Mouse (Mus musculus): ENCODE data around the gene Sf3b2. TPM values are rescaled to one million over a fixed set of nuclear protein-coding genes. Genes with fewer than 3 reads are reported as not detected.
A peak's percentile ranks its signal among the peaks of the same experiment; 100 is the strongest.

Sf3b2 gene
- polyA plus RNA-seq, 1 experiment from 2014 or later: 351 TPM

GRCm38 (mm10) chr19:5300588-5300987 lies 5.3 kb upstream of the Sf3b2 start:
- Histone ChIP-seq H3K4me1 (replicated peaks) (peaks cover 45% of the 10 kb centered on the region), H3K4me2 (no peak overlapping the region), H3K36me3 (peaks cover 32% of the 10 kb centered on the region), H3K27me3 (no peaks in the 10 kb centered on the region), H3K9ac (0 out of 2 replicates have a peak overlapping the region, but pooled peaks have one; percentile 28), H3K4me3 (no peak overlapping the region), H3K27ac (replicated peaks) (no peak overlapping the region), H3K9me3 (no peaks in the 10 kb centered on the region)
- ATAC-seq (ENCODE audit: low read depth): no peak
- 89% methylated on average over 6 of the region's 6 CpGs for WGBS

GRCm38 (mm10) chr19:5297903-5298800 lies 2.9 kb upstream of the Sf3b2 start, which contains the start of gene Gal3st3:
Gene Gal3st3 (plus strand): TSS chr19:5298331.
- Histone ChIP-seq H3K4me2 (peak within 1 kb of the TSS; percentile 77), H3K9me3 (no peaks in the 10 kb centered on the region), H3K9ac (peak within 1 kb of the TSS; percentile 93), H3K4me1 (replicated peaks) (peaks cover 58% of the 10 kb centered on the region), H3K4me3 (peak within 1 kb of the TSS; percentile 69), H3K27ac (replicated peaks) (peak within 1 kb of the TSS; percentile 92), H3K36me3 (peaks cover 18% of the 10 kb centered on the region), H3K27me3 (no peaks in the 10 kb centered on the region)
- WGBS: 5% methylated on average over 32 of the region's 32 CpGs
- peak; percentile 54 for ATAC-seq (ENCODE audit: low read depth)

DNA sequence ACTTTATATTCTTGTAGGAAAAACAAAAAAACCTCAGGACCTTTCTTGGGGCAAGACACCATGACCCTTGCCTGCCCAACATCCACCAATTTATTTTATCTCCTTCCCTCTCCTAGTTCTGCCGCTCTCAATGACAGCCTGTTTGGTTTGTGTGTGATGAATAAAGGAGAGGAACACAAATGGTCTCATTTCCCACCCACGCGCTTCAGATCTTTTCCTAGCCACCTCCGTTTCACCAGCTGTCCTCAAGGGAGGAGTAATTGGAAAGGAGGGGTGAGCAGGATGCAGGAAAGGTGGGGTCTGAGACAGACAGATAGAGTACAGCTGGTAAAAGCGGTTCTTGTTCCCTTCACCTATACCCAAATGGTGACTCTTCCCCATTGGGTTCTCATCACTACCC lies 1.4 kb upstream of the Sf3b2 start:
- no peak overlapping the region for H3K9ac ChIP-seq
- ATAC-seq (ENCODE audit: low read depth): no peak
- no peak overlapping the region for H3K4me2 ChIP-seq
- H3K27me3 ChIP-seq: no peaks in the 10 kb centered on the region
- H3K27ac ChIP-seq (replicated peaks): no peak overlapping the region
- peaks cover 23% of the 10 kb centered on the region for H3K36me3 ChIP-seq
- H3K4me1 ChIP-seq (replicated peaks): peaks cover 62% of the 10 kb centered on the region
- WGBS: 77% methylated on average over 5 of the region's 5 CpGs
- no peaks in the 10 kb centered on the region for H3K9me3 ChIP-seq
- H3K4me3 ChIP-seq: no peak overlapping the region

DNA sequence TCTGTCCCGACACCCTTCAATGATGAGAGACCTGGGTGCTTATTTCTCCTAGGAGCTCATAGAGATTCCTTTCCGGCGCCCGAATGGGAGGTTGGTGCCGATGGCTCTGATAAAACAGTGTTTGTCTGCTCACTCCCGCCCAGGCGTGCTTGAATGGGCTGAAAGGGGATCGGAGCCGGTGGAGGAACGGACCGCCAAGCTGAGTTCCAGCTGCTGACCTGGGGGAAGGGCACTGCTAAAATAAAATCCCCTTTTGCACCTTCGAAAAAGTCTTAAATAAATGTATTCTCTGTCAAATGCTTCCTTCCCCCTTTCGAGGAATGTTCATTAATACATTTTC lies 451 bp upstream of the Sf3b2 start:
- Histone ChIP-seq H3K9me3 (no peaks in the 10 kb centered on the region), H3K36me3 (peaks cover 32% of the 10 kb centered on the region), H3K4me3 (peak overlapping the region; percentile 93), H3K9ac (peak overlapping the region; percentile 81), H3K4me2 (peak overlapping the region; percentile 73), H3K27ac (replicated peaks) (peak overlapping the region; percentile 92), H3K4me1 (replicated peaks) (peaks cover 61% of the 10 kb centered on the region), H3K27me3 (no peaks in the 10 kb centered on the region)
- WGBS: 6% methylated on average over 13 of the region's 13 CpGs
- ATAC-seq (ENCODE audit: low read depth): peak; percentile 15

DNA sequence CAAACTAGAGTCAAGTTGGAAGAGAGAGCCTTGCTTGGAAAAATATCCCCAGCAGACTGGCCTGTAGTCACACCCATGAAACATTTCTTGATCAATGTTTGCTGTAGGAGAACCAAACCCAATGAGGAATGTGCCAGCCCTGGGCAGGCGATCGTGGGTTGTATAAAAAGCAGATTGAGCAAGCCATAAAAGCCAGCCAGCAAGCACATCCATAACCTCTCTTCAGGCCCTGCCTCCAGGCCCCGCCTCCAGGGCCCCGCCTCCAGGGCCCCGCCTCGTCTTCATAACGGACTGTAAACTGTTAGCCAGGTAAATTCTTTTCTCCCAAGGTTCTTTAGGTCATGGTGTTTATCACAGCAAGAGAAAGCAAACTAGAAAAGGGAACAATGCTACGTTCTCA lies 16.9 kb downstream of the Sf3b2 start:
- H3K4me1 ChIP-seq (replicated peaks): peaks cover 10% of the 10 kb centered on the region
- H3K4me2 ChIP-seq: no peak overlapping the region
- WGBS: 79% methylated on average over 8 of the region's 8 CpGs
- ATAC-seq (ENCODE audit: low read depth): no peak
- H3K4me3 ChIP-seq: no peak overlapping the region
- H3K27ac ChIP-seq (replicated peaks): no peak overlapping the region
- no peaks in the 10 kb centered on the region for H3K27me3 ChIP-seq
- H3K9ac ChIP-seq: no peak overlapping the region
- peaks cover 88% of the 10 kb centered on the region for H3K36me3 ChIP-seq
- H3K9me3 ChIP-seq: no peaks in the 10 kb centered on the region

DNA sequence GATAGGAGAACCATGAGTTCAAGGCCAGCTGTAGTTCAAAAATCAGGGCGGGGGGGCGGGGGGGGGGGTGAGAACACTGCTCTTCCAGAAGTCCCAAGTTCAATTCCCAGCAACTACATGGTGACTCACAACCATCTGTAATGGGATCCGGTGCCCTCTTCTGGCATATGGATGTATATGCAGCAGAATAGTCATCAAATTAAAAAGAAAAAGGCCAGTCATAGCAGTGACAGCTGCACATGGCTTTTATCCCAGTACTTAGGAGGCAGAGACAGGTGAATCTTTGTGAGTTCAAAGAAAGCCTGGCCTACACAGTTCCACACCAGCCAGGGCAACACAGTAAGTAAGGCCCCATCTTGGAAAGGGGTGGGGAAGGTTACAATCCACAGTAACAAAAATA lies 18.1 kb downstream of the Sf3b2 start:
- Histone ChIP-seq H3K27me3 (no peaks in the 10 kb centered on the region), H3K4me3 (no peak overlapping the region), H3K27ac (replicated peaks) (no peak overlapping the region), H3K9me3 (no peaks in the 10 kb centered on the region), H3K4me2 (no peak overlapping the region), H3K9ac (no peak overlapping the region), H3K36me3 (peaks cover 76% of the 10 kb centered on the region), H3K4me1 (replicated peaks) (peaks cover 15% of the 10 kb centered on the region)
- WGBS: 83% methylated on average over 3 of the region's 3 CpGs
- ATAC-seq (ENCODE audit: low read depth): no peak

DNA sequence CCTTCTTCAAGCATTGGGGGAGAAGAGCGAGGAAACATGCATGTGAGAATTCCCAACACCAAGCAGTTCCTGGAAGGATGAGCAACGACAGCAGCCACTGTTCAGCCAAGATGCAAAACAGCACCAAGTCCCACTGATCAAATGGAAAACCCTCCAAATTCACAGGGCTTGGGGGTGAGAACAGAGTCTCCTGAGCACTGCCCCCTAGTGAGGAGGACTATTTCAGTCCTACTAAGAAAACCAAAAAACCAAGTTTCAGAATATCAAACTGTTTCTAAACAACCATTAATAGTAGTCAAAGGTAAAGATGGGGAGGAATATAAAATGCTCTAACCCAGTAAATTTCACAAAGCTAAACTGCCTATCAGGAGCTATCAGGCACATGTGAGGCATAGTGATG lies 18.7 kb downstream of the Sf3b2 start:
- ATAC-seq (ENCODE audit: low read depth): no peak

GRCm38 (mm10) chr19:5275736-5276135 lies 19.5 kb downstream of the Sf3b2 start:
- Histone ChIP-seq H3K27me3 (no peaks in the 10 kb centered on the region), H3K9ac (no peak overlapping the region), H3K27ac (replicated peaks) (no peak overlapping the region), H3K4me2 (no peak overlapping the region), H3K4me3 (no peak overlapping the region), H3K36me3 (peaks cover 62% of the 10 kb centered on the region), H3K9me3 (no peaks in the 10 kb centered on the region), H3K4me1 (replicated peaks) (peaks cover 29% of the 10 kb centered on the region)
- no peak for ATAC-seq (ENCODE audit: low read depth)
- 91% methylated on average over 5 of the region's 5 CpGs for WGBS

More for the DNA sequence above, 18.7 kb downstream of the Sf3b2 start:
- H3K4me2 ChIP-seq: no peak overlapping the region
- no peak overlapping the region for H3K4me3 ChIP-seq
- no peaks in the 10 kb centered on the region for H3K27me3 ChIP-seq
- H3K36me3 ChIP-seq: peaks cover 70% of the 10 kb centered on the region
- H3K27ac ChIP-seq (replicated peaks): no peak overlapping the region
- H3K9me3 ChIP-seq: no peaks in the 10 kb centered on the region
- WGBS: 91% methylated on average over 2 of the region's 2 CpGs
- no peak overlapping the region for H3K9ac ChIP-seq
- peaks cover 21% of the 10 kb centered on the region for H3K4me1 ChIP-seq (replicated peaks)

- Histone ChIP-seq H3K36me3 (peaks cover 56% of the 10 kb centered on the region), H3K9ac (no peak overlapping the region), H3K4me1 (replicated peaks) (peaks cover 40% of the 10 kb centered on the region), H3K4me2 (no peak overlapping the region), H3K4me3 (no peak overlapping the region), H3K27ac (replicated peaks) (0 out of 2 replicates have a peak overlapping the region, but pooled peaks have one; percentile 18), H3K9me3 (no peaks in the 10 kb centered on the region), H3K27me3 (no peaks in the 10 kb centered on the region)
- ATAC-seq (ENCODE audit: low read depth): no peak
- 92% methylated on average over 11 of the region's 13 CpGs for WGBS
These were observed 20.6 kb downstream of the Sf3b2 start for GRCm38 (mm10) chr19:5274641-5275040.

DNA sequence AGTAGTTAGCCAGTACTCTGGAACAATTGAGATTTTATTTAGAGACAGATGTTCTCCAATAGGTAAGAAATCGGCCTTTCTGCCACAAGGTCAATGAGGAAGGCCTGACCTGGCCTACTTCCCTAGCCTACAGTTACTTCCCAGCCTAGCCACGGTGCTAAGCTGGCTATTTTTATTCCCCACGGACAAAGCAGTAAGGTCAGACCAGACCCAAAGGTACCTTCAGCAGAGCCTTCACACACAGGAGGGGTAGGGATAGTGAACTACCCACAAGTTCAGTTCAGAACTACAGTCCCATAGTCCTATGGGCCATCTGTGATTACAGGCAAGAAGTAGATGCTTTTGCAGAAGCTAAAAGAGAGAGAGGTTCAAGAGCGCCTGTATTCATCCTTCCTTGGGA lies 21.3 kb downstream of the Sf3b2 start:
- Histone ChIP-seq H3K4me3 (0 out of 2 replicates have a peak overlapping the region, but pooled peaks have one; percentile 74), H3K27ac (replicated peaks) (peak overlapping the region; percentile 93), H3K27me3 (no peaks in the 10 kb centered on the region), H3K4me2 (peak overlapping the region; percentile 85), H3K36me3 (peaks cover 49% of the 10 kb centered on the region), H3K9me3 (no peaks in the 10 kb centered on the region), H3K4me1 (replicated peaks) (peaks cover 43% of the 10 kb centered on the region), H3K9ac (peak overlapping the region; percentile 86; the same call in 1 of the 2 replicates)
- WGBS: 83% methylated on average over 4 of the region's 4 CpGs
- no peak for ATAC-seq (ENCODE audit: low read depth)

DNA sequence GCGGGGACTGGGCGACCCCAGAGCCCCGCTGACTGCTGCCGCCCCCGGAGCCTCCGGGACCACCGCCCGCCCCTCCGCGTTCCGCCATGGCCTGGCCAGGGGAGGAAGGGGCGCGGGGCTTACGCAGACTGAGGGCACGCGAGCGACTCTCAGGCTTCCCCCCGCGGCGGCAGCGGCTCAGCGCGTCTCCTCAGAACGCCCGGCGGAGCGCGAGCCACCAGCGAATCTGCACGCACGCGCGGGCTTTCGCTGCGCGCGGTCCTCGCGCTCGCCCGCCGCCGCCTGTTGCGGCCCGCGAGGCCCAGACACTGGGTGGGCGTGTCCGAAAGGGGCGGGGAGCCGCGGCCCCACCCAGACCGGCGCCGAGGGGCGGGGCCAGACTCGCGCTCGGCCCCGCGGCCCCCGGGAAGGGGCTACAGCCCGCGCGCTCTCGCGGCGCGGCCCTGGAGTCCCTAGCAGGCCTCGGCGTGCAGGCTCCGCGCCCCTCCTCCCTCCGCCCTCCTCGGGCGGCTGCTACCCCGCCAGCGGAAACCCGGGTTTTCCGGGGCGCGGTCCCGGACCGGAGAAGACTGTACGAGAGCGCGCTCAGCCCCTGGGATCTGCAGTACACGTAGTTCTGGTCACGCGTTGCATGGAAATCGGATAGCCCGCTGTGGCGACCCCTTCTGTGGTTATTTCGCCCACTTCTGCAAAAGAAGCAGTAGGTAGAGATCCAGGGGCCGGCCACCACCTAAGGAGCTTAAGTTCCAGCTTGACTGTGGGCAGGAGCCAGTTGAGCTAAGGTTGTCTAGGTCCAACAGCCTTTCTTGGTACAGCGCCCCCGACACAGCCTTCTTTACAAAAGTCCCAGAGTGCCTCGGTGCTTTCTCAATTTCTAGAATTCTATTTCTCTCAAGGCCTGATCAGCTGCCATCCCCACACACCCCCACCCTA lies 22.2 kb downstream of the Sf3b2 start, which contains the start of gene Pacs1:
TSS of gene Pacs1 (minus strand) at position 319 of the 933 bp plus-strand sequence.
- Histone ChIP-seq H3K4me1 (replicated peaks) (peaks cover 43% of the 10 kb centered on the region), H3K9me3 (no peaks in the 10 kb centered on the region), H3K4me2 (peak within 1 kb of the TSS; percentile 85), H3K36me3 (peaks cover 40% of the 10 kb centered on the region), H3K4me3 (peak within 1 kb of the TSS; percentile 74), H3K9ac (peak within 1 kb of the TSS; percentile 86), H3K27me3 (no peaks in the 10 kb centered on the region), H3K27ac (replicated peaks) (peak within 1 kb of the TSS; percentile 93)
- WGBS: under 1% methylated on average over 86 of the region's 97 CpGs
- peak; percentile 89 for ATAC-seq (ENCODE audit: low read depth)

Data from neural tube, embryonic 13.5 days (tissue).